Mouse (Mus musculus) liver, embryonic 14.5 days (tissue): ENCODE data around the gene Gpatch8.
A peak's percentile ranks its signal among the peaks of the same experiment; 100 is the strongest.

Experiments used
- CTCF ChIP-seq: IDR thresholded peaks from 2 replicates; pipeline ENCODE4 v1.5.1; 2016; ENCODE audit warnings: antibody characterized with exemption, low read depth, control low read depth
- EP300 ChIP-seq: IDR thresholded peaks from 2 replicates; pipeline ENCODE4 v1.6.1; 2016; ENCODE audit warnings: antibody characterized with exemption, low read depth

- TF ChIP-seq CTCF (peak; percentile 4; the same call in 1 of the 2 replicates), EP300 (no peak)
These were observed 4.1 kb downstream of the Gpatch8 start for GRCm38 (mm10) chr11:102552051-102552450.
